Mouse (Mus musculus) MEL (cell line): ENCODE results near the gene Dennd4b.

Source experiments
- CTCF ChIP-seq, 3 experiments: IDR thresholded peaks in 2 of 3; conservative IDR thresholded peaks in 1 of 3; 2 replicates each; pipeline ENCODE4 v1.5.1; 2011 to 2012; ENCODE audit warnings: low read length in 3 of 3, low read depth in 2 of 3, mild to moderate bottlenecking in 2 of 3, improper control_type of control experiment in 1 of 3, inconsistent platforms in 1 of 3, mixed read lengths in 1 of 3, moderate library complexity in 1 of 3; ENCODE audit not compliant: control insufficient read depth in 1 of 3, insufficient read depth in 1 of 3, poor library complexity in 1 of 3, severe bottlenecking in 1 of 3
- EP300 ChIP-seq, 2 experiments: IDR thresholded peaks; 2 replicates each; pipeline ENCODE4 v1.6.1; 2011; ENCODE audit warnings: improper control_type of control experiment in 2 of 2, low read length in 2 of 2, low read depth in 1 of 2, mild to moderate bottlenecking in 1 of 2
- HCFC1 ChIP-seq: IDR thresholded peaks from 2 replicates; pipeline ENCODE4 v1.6.1; 2012; ENCODE audit warnings: low read depth, mild to moderate bottlenecking, inconsistent platforms, low read length, improper control_type of control experiment, moderate library complexity
- TAL1 ChIP-seq: IDR thresholded peaks from 2 replicates; pipeline ENCODE4 v1.6.1; 2012; ENCODE audit warnings: mild to moderate bottlenecking, inconsistent platforms, low read length, moderate library complexity, mixed read lengths
- ZKSCAN1 ChIP-seq: IDR thresholded peaks from 2 replicates; pipeline ENCODE4 v1.6.1; 2012; ENCODE audit warnings: low read depth, mild to moderate bottlenecking, inconsistent platforms, low read length, improper control_type of control experiment, moderate library complexity
- ZNF384 ChIP-seq: IDR thresholded peaks from 2 replicates; pipeline ENCODE4 v1.6.1; 2012; ENCODE audit warnings: low read depth, mild to moderate bottlenecking, inconsistent platforms, low read length, improper control_type of control experiment

DNA sequence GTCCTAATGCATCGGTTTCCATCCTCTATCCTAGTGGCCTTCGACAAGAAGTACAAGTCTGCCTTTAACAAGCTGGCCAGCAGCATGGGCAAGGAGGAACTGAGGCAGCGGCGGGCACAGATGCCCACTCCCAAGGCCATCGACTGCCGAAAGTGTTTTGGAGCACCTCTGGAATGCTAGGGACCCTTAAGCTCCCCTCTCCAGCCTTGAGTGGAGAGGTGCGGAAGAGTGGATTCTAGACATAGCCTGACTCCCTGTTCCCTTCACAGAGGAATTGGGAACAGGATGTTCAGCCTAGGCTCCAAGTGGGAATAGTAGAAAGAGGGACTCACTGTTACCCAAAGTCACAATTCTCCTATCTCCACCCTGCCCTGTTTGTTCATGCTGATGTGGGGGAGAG lies 14.8 kb downstream of the Dennd4b start:
- TF ChIP-seq TAL1, result no peak
- no peak for TF ChIP-seq EP300 (IDR thresholded peaks at IDR 0.05; ENCODE audit: low read depth in 1 of 2, low read length in 2 of 2)
- no peak for TF ChIP-seq CTCF (IDR thresholded peaks at IDR 0.05 in 2 of 3, conservative IDR thresholded peaks at IDR 0.05 in 1 of 3; ENCODE audit: control insufficient read depth in 1 of 3, insufficient read depth in 1 of 3, low read depth in 2 of 3, low read length in 3 of 3, poor library complexity in 1 of 3, severe bottlenecking in 1 of 3)
- no peak for TF ChIP-seq HCFC1
- no peak for TF ChIP-seq ZNF384
- no peak for TF ChIP-seq ZKSCAN1
